Mouse (Mus musculus): ENCODE results near the gene Ergic1.

Ergic1 gene

GRCm38 (mm10) chr17:26600913-26601447, 39.7 kb downstream of the Ergic1 start:
- DNase-seq (ENCODE audit: low spot score), result peak; percentile 32

GRCm38 (mm10) chr17:26601514-26601913, 40.2 kb downstream of the Ergic1 start:
- DNase-seq (ENCODE audit: low spot score), result no peak

GRCm38 (mm10) chr17:26601926-26602325, 40.6 kb downstream of the Ergic1 start:
- DNase-seq (ENCODE audit: low spot score), result no peak

GRCm38 (mm10) chr17:26602371-26602885, 41.1 kb downstream of the Ergic1 start:
- DNase-seq (ENCODE audit: low spot score), result no peak

- no peak for DNase-seq (ENCODE audit: low spot score)
These were observed 42.0 kb downstream of the Ergic1 start for GRCm38 (mm10) chr17:26603311-26603710.

- DNase-seq (ENCODE audit: low spot score), result no peak
These were observed 44.3 kb downstream of the Ergic1 start for GRCm38 (mm10) chr17:26605636-26606035.

- no peak for DNase-seq (ENCODE audit: low spot score)
These were observed 45.2 kb downstream of the Ergic1 start for GRCm38 (mm10) chr17:26606516-26606915.

GRCm38 (mm10) chr17:26608348-26608747, 47.1 kb downstream of the Ergic1 start:
- no peak for DNase-seq (ENCODE audit: low spot score)

GRCm38 (mm10) chr17:26608877-26609276, 47.6 kb downstream of the Ergic1 start:
- DNase-seq (ENCODE audit: low spot score), result no peak

- DNase-seq (ENCODE audit: low spot score), result no peak
These were observed 48.5 kb downstream of the Ergic1 start for GRCm38 (mm10) chr17:26609820-26610219.

- DNase-seq (ENCODE audit: low spot score), result no peak
These were observed 50.0 kb downstream of the Ergic1 start for GRCm38 (mm10) chr17:26611328-26611727.

GRCm38 (mm10) chr17:26611918-26612317, 50.6 kb downstream of the Ergic1 start:
- DNase-seq (ENCODE audit: low spot score), result no peak

GRCm38 (mm10) chr17:26614286-26614685, 53.0 kb downstream of the Ergic1 start:
- DNase-seq (ENCODE audit: low spot score), result no peak

- no peak for DNase-seq (ENCODE audit: low spot score)
These were observed 53.6 kb downstream of the Ergic1 start for GRCm38 (mm10) chr17:26614708-26615486.

GRCm38 (mm10) chr17:26616696-26617095, 55.4 kb downstream of the Ergic1 start:
- no peak for DNase-seq (ENCODE audit: low spot score)

GRCm38 (mm10) chr17:26618498-26618897, 57.2 kb downstream of the Ergic1 start:
- DNase-seq (ENCODE audit: low spot score), result no peak

GRCm38 (mm10) chr17:26619577-26619976, 58.3 kb downstream of the Ergic1 start:
- DNase-seq (ENCODE audit: low spot score), result no peak

- no peak for DNase-seq (ENCODE audit: low spot score)
These were observed 59.0 kb downstream of the Ergic1 start for GRCm38 (mm10) chr17:26620292-26620691.

- DNase-seq (ENCODE audit: low spot score), result no peak
These were observed 59.8 kb downstream of the Ergic1 start for GRCm38 (mm10) chr17:26620786-26621766.

GRCm38 (mm10) chr17:26621912-26622311, 60.6 kb downstream of the Ergic1 start:
- DNase-seq (ENCODE audit: low spot score), result no peak

- no peak for DNase-seq (ENCODE audit: low spot score)
These were observed 62.7 kb downstream of the Ergic1 start for GRCm38 (mm10) chr17:26623991-26624390.

- DNase-seq (ENCODE audit: low spot score), result no peak
These were observed 63.7 kb downstream of the Ergic1 start for GRCm38 (mm10) chr17:26624999-26625398.

Data from embryo, embryonic 10 days (tissue).